Mouse (Mus musculus) urinary bladder, postnatal 4 days (tissue): ENCODE measurements at regions not wholly inside any gene's neighbourhood (a gene's known extent, or its start where the extent isn't known, plus 50 kb on each side); places are given as distances from the start of the nearest gene placed in this dataset.

Source experiments
- DNase-seq, 2 experiments: peaks; one replicate each; pipeline ENCODE4 v3.0.0; 2021 to 2022; ENCODE audit warnings: low spot score in 2 of 2

- peak; percentile 35 to 54 for DNase-seq
Observed at GRCm38 (mm10) chr12:19387706-19388105, 566.6 kb upstream of the Gm21863 start.
